Mouse (Mus musculus): ENCODE measurements around the gene Mmgt2.

The Mmgt2 gene

DNA sequence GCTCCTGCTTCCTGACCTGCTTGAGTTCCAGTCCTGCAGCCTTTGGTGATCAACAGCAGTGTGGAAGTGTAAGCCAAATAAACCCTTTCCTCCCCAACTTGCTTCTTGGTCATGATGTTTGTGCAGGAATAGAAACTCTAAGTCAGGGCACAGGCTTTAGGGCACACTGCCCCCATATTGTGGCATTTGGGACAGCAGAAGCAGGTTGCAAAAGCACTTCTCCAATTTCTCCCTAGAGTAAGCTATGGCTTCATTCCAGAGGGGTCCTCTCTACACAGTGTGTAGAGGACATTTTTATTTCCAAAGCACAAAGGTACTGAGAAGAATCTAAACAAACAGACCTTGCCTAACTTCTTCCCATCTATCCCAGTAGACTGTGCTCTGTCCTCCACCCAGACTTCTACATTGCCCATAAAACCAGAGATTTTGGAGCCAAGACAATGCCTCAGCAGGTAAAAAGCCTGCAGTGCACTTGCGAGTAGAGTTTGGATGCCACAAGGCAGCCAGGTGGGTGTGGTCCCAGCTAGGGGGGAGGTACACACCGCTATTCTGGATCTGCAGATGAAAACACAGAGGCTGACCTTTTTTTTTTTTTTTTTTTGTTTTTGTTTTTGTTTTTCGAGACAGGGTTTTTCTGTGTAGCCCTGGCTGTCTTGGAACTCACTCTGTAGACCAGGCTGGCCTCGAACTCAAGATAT lies 26.7 kb upstream of the Mmgt2 start:
- DNase-seq, result no peak

DNA sequence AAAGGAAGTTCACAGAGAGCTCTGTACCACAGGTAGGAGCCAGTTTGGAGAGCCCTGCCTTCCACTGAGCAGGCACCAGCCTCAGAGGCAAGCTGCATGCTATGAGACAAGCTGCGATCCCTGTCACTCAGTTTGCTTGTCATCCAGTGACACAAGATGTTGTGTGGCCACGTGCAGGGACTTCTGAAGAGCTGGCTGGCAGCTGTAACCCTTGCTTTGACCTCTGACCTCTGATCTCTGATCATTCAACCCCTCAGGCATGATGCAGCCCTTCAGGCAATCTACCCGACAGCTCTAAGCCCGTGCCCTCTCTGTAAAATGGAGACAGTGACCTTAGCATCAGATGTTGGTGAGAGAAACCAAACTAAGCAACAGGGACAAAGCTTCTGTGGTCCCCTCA lies 25.6 kb upstream of the Mmgt2 start:
- DNase-seq, result no peak

DNA sequence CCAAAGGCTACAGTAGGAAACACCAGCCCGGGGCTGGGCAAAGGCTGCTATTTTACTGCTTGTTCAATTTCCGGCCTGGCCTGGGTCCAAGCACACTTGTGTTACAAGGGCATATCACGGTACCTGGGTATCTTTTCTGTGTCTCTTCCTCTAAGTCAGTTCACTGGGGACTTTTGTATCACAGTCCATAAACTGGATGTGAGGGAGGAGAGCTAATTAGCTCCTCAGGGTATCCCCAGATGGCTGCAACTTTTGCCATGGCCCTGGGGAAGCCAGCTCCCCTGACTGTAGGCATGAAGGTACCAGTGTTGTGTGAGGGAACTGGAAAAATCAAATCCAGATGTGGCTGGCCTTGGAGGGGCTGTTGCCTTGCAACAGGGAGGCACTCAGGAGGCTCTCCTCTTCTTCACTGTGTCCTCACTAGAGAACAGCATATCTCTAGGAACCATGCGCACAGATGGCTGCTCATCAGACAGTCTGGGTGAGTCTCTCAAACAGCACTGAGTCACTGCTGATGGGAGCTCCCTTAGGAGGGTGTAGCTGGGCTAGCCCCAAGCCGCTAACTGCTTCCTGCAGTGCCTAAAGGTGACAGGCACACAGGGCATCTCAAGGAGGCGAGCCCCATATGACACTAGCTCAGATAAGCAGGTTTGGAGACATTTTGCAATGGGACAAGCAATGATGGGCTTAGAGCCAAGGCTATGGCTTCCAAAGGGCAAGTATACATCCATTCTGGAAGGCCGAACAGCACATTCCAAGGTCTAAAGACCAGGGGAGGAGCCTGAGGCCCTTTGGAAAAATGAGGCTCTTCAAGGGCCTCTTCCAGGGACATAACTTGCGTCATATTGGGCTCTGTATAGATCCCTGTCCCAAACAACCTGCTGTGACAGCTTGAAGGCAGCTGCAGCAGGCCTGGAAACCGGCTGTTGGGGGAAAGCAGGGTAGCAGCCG lies 23.8 kb upstream of the Mmgt2 start:
- peak; percentile 45 to 73 for DNase-seq

GRCm38 (mm10) chr11:62629352-62630224 lies 18.9 kb upstream of the Mmgt2 start:
- DNase-seq, result no peak

DNA sequence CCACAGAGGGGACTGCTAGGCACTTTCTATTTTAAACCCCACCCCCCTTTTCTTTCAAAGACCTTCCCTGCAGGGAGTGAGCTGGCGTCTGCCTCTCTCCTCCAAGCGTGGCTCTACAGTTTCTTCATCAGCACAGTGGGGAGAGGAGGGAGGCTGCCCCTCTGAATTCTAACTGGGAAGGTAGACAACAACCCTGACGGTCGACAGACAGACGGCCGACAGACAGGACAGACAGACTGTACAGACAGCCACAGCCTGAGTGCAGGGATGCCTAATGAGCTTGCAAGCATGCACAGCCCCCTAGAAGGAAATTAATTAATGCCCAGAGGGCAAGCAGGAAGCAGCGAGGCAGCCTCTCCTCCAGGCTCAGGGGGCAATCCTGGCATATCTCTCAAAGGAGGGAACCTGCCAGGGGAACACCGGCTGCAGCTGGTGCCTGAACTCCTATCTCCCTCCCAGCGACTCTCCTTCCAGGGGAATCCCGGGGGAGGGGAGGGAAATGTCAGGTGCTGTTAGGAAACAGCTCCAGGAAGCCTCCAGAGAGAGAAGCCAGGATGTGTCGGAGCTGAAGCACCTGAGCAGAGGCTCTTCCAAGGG lies 18.1 kb upstream of the Mmgt2 start:
- no peak for DNase-seq

GRCm38 (mm10) chr11:62631138-62631537 lies 17.3 kb upstream of the Mmgt2 start:
- no peak for DNase-seq

GRCm38 (mm10) chr11:62635406-62635805 lies 13.1 kb upstream of the Mmgt2 start:
- DNase-seq, result no peak

DNA sequence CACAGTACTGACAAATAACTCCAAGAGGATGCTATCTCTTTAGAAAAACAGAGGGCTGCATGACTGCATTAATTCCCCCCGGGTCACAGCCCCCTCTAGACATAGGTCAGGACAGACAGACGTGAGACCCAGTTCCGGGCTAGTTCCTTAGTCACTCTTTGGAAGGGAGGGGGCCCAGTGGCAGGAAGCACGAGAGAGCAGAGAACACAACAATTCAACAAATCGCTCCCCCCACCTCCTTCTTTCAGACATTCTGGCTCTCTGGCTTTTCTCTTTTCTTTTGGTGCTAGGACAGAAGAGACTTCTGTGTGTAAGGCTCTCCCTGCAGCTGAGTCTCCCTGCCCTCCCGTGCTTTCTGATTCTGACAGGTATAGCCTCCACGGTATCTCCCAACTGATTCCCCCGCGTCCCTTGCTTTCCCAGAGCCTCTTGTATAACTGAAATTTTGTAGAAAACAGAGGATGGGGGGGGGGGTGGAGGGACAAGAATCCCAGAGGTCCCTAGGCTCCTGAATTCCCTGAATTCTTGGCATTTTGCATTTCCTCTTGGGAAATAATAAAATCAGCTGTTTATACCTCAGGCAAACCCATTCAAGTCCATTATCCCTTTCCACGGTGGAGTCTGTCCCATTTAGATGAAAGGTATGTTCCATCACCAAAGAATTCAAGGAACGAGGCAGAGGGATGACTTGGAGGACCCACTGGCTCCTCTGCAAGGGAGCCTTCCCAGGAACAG lies 12.2 kb upstream of the Mmgt2 start:
- DNase-seq, result no peak

- peak in 1 of 2 experiments; percentile 37 for DNase-seq
Measured at GRCm38 (mm10) chr11:62636840-62637221, 11.6 kb upstream of the Mmgt2 start.

DNA sequence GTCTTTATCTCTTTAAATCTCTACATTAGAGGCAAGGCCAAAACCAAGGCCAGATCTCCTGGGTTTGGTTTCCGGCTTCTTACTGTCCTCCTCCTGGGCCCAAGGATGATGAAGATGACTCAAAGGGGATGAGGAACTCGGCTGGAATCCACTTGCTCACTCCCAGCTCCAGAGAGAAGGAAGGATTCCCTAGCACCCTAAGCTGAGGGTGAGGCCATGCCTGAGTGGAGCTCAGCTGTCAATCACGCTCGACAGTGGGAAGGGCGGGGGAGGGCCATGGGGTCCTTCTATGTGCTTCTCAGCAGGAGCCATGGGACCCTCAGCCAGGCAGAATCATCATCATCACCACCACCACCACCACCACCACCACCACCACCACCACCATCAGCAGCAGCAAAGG lies 11.1 kb upstream of the Mmgt2 start:
- DNase-seq, result no peak

DNA sequence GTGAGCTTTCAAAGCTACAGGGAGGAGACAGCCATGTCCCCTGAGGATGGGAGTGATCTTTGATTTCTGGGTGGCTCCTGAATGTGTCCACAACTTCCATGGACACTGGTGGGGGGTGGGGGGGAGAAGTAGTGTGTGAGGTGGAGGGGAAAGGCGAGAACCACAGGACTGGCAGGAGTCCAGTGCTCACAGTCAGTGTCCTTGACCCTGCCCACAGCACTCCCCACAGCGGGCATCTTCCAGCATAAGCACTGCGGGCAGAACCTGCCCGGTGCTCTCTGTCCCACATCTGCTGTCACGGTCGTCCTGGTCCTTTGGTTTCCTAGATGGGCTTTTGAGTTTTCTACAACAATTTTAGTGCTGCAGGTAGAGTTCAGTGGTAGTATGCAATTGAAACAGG lies 10.7 kb upstream of the Mmgt2 start:
- no peak for DNase-seq

GRCm38 (mm10) chr11:62638402-62638801 lies 10.1 kb upstream of the Mmgt2 start:
- no peak for DNase-seq

DNA sequence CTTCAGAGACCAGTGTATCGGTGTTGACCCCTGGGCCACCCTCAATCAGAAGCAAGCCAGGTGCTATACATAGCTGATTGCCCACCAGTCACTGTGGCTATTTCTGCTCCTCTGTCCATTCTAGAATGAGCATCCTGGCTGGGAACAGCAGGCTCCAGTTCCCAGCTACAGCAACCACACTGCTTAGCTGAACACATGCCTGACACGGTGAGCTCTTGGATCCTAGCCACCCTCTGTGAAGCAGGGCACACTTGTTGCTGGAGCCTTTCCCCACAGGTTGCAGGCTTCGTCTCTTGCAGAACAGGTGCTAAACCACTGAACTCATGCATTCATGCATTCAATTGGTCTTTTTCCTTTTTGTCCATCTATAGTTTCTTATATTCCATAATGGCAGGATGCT lies 8.1 kb upstream of the Mmgt2 start:
- DNase-seq, result no peak

DNA sequence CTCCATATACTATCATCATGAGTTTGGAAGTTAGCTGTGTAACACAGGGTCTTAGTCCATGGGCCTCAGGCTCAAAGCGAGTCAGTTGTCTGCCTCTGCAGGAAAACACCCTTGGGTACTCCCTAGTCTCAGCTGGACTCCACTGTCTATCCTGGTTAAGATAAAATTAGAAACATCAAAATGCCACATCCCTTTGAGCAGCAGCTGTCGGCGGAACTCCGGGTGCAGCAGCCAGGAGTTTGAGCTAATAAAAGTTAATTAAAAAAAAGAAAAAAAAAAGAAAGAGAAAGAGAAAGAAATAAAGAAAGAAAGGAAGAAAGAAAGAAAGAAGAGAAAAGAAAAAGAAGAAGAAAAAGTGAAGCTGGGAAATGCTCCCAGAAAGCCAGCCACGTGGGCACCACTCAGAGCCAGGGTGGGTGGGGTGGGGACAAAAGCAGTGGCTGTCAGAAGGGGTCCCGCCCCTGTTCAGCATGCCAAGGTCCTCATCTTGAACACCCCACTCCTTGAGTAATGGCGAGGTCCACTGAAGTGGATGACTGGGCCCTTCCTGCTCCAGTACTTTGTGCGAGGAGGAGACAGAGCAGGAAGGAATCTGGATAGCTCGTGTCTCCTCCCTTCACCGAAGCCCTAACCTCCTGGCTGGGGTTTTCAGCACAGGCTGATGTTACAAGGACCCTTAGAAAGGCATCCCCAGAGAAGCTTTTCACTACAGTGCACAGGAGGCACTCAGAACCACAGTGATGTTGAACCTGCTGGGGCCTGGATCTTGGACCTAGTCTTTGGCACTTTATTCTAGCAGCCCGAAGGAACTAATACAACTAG lies 6.2 kb upstream of the Mmgt2 start:
- DNase-seq, result peak; percentile 33 to 72

DNA sequence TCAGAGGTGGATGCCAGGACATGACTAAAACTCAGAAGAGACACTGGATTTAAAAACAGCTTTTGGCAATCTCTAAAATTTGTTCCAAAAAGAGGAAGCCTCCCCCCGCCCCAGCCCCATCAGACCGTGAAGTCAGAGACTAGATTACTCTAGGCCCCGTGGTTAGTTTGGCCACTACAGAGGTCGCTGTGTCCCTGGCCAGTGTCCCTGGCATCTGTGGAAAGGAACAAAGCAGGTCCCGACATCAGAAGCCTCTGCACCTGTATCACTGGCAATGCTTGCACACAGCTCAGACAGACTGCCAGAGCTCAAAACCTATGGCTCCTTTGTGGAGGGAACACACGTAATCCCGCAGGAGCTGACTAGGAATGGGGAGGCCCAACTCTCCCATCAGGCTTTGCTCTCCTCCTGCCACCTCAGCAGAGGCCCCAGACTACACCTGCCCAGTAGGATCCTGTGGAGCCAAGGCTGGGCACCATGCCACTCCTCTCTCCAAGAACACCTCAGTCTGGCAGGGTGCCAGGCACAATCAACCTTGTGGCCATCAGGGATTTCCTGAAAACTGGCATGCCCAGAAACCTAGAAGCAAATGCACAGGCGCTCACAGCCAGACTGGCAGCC lies 5.3 kb upstream of the Mmgt2 start:
- DNase-seq, result peak; percentile 82 to 90

DNA sequence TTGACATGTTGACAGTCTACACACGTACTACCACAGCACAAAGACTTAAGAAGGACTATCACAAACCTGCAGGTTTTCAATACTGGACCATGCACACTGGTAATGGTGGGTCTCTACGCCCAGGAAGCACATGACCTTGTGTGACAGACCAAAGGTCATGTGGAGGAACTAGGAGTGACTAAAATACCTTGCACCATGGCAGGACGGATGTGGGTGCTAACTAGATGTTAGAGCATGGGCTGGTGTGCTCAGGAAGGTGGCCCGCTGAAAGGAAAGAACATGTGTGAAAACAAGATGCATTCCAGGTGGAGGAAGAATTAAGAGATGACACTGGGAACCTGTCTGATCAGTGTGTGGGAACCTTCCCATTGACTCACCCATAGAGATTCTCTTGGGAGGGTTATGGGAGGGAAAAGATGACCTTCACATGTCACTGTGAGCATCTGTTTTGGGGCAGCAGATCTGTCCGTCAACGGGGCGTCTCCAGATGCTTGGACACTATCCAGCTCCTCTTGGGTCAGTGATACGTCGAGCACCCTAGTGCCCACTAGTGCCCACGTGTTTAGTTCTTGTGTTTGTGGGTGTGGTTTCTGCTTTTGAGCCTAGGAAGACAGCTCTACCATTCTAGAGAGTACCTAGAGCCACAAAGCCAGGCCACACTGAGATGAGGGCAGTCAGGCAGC lies 4.6 kb upstream of the Mmgt2 start:
- no peak for DNase-seq

DNA sequence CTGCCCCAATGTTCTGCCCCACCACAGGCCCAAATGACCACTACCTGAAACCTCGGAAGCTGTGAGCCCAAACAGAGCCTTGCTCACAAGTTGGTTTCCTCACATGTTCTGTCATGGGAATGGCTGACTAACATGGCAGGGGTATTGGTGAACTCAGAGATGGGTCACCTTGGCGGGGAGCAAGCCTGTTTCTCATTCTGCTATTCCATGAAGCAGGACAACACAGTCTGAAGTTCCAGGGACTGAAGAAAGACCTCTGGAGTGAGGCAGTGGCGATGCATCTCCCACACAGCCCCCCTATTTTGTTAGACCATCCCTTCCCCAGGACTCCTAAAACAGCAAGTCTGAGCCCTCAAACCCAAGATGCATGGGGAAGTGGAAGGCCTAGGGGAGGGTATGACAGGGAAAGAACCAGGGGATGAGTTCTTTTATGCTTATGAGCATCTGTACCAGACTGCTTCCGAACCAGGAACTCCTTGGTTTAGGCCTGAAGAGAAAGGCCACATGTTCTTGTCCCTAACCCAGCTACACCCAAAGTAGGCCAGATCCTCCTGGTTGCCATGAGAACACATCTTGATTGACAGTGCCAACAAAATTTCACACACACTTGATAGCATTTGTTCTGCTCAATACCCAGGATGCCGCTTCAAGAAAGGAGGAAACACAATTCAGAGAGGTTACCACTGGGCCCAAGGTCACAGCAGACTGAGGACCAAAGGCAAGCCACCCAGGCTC lies 3.7 kb upstream of the Mmgt2 start:
- no peak for DNase-seq

DNA sequence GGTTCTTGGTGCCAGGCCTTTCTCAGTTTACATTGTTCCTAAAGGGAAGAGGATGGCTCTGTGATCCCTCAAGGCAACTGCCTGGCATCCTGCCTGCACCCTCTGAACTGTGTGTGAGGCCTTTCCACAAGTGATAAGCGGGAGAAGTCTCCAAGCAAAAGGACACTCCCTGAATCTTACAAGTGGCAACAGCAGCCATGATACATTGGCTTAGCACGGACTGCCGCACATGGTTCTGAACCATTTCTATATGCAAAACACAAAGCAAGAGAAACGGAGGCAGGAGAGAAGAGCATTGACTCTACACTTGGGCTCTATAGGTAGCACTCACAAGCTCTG lies 3.2 kb upstream of the Mmgt2 start:
- DNase-seq, result peak in 1 of 2 experiments; percentile 42

- DNase-seq, result peak; percentile 69 to 76
Measured at GRCm38 (mm10) chr11:62645732-62646494, 2.6 kb upstream of the Mmgt2 start.

Data from lung, postnatal 4 days (tissue).